Mouse (Mus musculus) lung, embryonic 14.5 days (tissue): ENCODE measurements at regions not wholly inside any gene's neighbourhood (a gene's known extent, or its start where the extent isn't known, plus 50 kb on each side); places are given as distances from the start of the nearest gene placed in this dataset.

Experiments
- ATAC-seq: fragments of 200-750 bp; cut with Nextera tagmentation; 2 replicates; pipeline ENCODE4 v1.8.0; 2017; ENCODE audit warnings: mild to moderate bottlenecking, moderate TSS enrichment, moderate library complexity; ENCODE audit not compliant: insufficient read depth
- DNase-seq: peaks from one replicate; pipeline ENCODE4 v3.0.0-alpha.2; 2015
- H3K27ac ChIP-seq: fragments of 300-500 bp; sonication (generic); 2 replicates; pipeline ENCODE4 v1.5.1; 2014; ENCODE audit warnings: low read depth, mild to moderate bottlenecking, moderate library complexity
- H3K27me3 ChIP-seq: fragments of 300-500 bp; sonication (generic); 2 replicates; pipeline ENCODE4 v1.6.1; 2014; ENCODE audit warnings: low read length, control low read depth; ENCODE audit not compliant: insufficient read depth
- H3K36me3 ChIP-seq: fragments of 300-500 bp; sonication (generic); 2 replicates; pipeline ENCODE4 v1.6.1; 2014; ENCODE audit warnings: control low read depth; ENCODE audit not compliant: insufficient read depth
- H3K4me1 ChIP-seq: fragments of 300-500 bp; sonication (generic); 2 replicates; pipeline ENCODE4 v1.6.1; 2014; ENCODE audit warnings: antibody characterized with exemption, control low read depth; ENCODE audit not compliant: insufficient read depth
- H3K4me2 ChIP-seq: fragments of 300-500 bp; sonication (generic); 2 replicates; pipeline ENCODE4 v1.6.1; 2014; ENCODE audit warnings: mild to moderate bottlenecking
- H3K4me3 ChIP-seq: fragments of 300-500 bp; sonication (generic); 2 replicates; pipeline ENCODE4 v1.5.1; 2014; ENCODE audit warnings: low read depth, low read length
- H3K9ac ChIP-seq: fragments of 300-500 bp; sonication (generic); 2 replicates; pipeline ENCODE4 v1.6.1; 2014
- H3K9me3 ChIP-seq: fragments of 300-500 bp; sonication (generic); 2 replicates; pipeline ENCODE4 v1.6.1; 2016; ENCODE audit warnings: low read depth, low read length, control low read depth
- CTCF ChIP-seq: IDR thresholded peaks from 2 replicates; pipeline ENCODE4 v1.5.1; 2016; ENCODE audit warnings: antibody characterized with exemption, low read depth
- WGBS: fragments of 180-500 bp; shearing (Covaris S2); extraction: QIAGEN DNeasy Blood & Tissue Kit; methylation state at CpG from one replicate; pipeline ENCODE4 v1.1.7; 2014; 5-methylcytosine and 5-hydroxymethylcytosine counted together

DNA sequence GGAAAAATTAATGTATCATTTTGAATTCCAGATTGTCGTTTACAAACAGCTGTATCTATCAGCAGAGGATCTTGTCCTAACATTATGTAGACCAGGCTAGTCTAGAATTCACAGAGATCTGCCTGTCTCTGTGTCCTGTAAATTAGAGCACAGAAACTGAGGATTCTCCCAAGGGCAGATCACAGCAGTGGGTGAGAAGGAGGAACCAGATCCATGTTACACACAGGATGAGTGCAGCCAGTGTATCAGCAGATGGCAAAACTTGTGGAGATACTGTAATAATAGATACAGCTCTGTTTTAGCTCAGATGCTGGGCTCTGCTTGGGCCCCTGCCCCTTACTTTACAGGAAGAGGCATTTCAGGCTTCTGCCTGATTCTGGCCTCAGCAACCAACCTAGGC lies 1384.0 kb upstream of the 1700008P02Rik start:
- H3K4me2 ChIP-seq: no peak overlapping the region
- H3K36me3 ChIP-seq: no peaks in the 10 kb centered on the region
- H3K9me3 ChIP-seq: no peaks in the 10 kb centered on the region
- no peaks in the 10 kb centered on the region for H3K27me3 ChIP-seq
- no peak for TF ChIP-seq CTCF
- H3K9ac ChIP-seq: no peak overlapping the region
- ATAC-seq: no peak
- WGBS: 88% methylated on average over 1 of the region's 1 CpGs
- H3K4me3 ChIP-seq: no peak overlapping the region
- H3K4me1 ChIP-seq: no peaks in the 10 kb centered on the region
- no peak for DNase-seq
- H3K27ac ChIP-seq: no peak overlapping the region

DNA sequence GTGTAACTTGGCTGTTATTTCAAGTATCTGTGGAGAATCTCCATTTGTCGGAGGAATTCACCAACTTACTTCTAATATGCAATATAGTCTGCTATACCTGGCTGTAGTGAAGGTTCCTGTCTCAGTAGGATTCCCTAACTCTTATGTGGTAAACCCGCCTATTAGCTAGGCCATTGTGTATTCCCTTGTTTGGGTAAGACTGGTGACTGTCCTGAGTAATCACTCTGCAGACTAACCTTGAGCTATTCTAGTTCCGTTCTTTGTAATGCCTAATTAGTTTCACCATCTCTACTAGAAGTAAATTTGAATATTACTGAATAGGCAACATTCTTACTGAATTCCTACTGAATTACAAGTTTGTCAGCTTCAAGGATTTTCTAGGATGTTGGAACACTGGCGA lies 1380.8 kb upstream of the 1700008P02Rik start:
- DNase-seq (no peak), ATAC-seq (no peak)
- WGBS: 89% methylated on average over 4 of the region's 4 CpGs
- no peak for TF ChIP-seq CTCF
- Histone ChIP-seq H3K4me1 (no peaks in the 10 kb centered on the region), H3K4me2 (no peak overlapping the region), H3K4me3 (no peak overlapping the region), H3K9ac (no peak overlapping the region), H3K27ac (no peak overlapping the region), H3K36me3 (no peaks in the 10 kb centered on the region), H3K27me3 (no peaks in the 10 kb centered on the region), H3K9me3 (no peaks in the 10 kb centered on the region)

DNA sequence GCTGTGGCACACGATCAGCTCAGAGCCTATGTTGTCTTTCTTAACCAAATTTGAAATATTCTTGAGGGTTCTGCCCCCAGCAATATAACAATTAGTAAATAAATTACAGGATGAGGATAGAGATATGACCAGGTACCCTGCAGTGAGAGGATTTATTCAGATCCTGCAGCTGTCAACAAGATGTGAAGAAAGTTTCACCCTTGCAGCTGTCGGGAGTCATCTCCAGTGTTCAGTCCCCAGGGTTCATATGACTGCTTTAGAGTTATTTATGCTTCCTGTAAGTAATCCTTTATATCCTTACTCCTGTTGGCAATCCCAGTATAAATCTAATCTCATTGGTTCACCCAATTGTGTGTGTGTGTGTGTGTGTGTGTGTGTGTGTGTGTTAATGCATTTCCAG lies 1372.1 kb upstream of the 1700008P02Rik start:
- no peak overlapping the region for H3K4me2 ChIP-seq
- no peak for ATAC-seq
- no peaks in the 10 kb centered on the region for H3K36me3 ChIP-seq
- H3K27me3 ChIP-seq: no peaks in the 10 kb centered on the region
- no peak for TF ChIP-seq CTCF
- H3K27ac ChIP-seq: no peak overlapping the region
- no peak overlapping the region for H3K4me3 ChIP-seq
- H3K9me3 ChIP-seq: no peaks in the 10 kb centered on the region
- DNase-seq: no peak
- 70% methylated on average over 2 of the region's 2 CpGs for WGBS
- H3K9ac ChIP-seq: no peak overlapping the region
- H3K4me1 ChIP-seq: no peaks in the 10 kb centered on the region

DNA sequence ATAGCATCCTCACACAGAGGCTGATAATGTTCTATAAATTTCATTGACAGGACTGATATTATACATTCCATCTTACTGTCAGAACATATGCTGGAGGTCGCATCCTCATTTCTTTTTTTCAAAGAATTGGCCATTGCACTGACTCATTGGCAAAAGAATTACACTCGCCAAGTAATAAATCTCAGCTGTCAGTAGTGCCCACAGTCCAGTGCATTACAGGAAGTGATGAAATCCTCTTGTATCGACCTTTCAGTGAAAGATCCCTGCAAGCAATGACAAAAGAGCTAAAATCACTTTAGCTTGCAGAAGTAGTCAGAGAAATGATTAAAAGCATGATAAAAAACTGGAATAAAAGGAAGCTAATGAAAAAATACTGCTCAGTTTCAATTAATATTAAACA lies 1353.0 kb upstream of the 1700008P02Rik start:
- WGBS: 55% methylated on average over 3 of the region's 3 CpGs
- no peak for DNase-seq
- H3K4me1 ChIP-seq: no peaks in the 10 kb centered on the region
- no peak overlapping the region for H3K4me3 ChIP-seq
- H3K9me3 ChIP-seq: no peaks in the 10 kb centered on the region
- no peak overlapping the region for H3K27ac ChIP-seq
- H3K9ac ChIP-seq: no peak overlapping the region
- no peak for TF ChIP-seq CTCF
- no peak for ATAC-seq
- no peaks in the 10 kb centered on the region for H3K27me3 ChIP-seq
- H3K4me2 ChIP-seq: no peak overlapping the region
- no peaks in the 10 kb centered on the region for H3K36me3 ChIP-seq

DNA sequence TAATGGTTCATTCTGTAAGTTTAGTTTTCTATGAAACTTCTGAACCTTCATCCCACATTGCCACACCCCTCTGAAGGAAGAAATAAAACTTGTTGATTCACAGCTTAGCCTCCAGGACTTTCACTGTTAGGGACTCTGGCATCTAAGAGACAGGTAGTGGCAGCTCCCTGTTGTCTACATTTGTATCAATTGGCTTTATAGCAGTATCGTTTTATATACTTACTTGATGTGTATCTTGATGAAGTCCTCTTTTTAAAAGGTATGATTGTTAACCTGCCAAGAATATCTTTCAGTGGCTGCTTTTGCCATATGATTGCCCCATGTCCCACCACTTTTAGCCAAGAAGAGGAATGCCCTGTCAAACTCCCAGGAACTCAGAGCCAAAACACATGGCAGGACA lies 1333.7 kb upstream of the 1700008P02Rik start:
- ATAC-seq (no peak), DNase-seq (no peak)
- WGBS: 89% methylated on average over 1 of the region's 1 CpGs
- Histone ChIP-seq H3K4me2 (no peak overlapping the region), H3K4me3 (no peak overlapping the region), H3K36me3 (no peaks in the 10 kb centered on the region), H3K4me1 (no peaks in the 10 kb centered on the region), H3K27ac (no peak overlapping the region), H3K9ac (no peak overlapping the region), H3K27me3 (no peaks in the 10 kb centered on the region), H3K9me3 (no peaks in the 10 kb centered on the region)
- no peak for TF ChIP-seq CTCF

DNA sequence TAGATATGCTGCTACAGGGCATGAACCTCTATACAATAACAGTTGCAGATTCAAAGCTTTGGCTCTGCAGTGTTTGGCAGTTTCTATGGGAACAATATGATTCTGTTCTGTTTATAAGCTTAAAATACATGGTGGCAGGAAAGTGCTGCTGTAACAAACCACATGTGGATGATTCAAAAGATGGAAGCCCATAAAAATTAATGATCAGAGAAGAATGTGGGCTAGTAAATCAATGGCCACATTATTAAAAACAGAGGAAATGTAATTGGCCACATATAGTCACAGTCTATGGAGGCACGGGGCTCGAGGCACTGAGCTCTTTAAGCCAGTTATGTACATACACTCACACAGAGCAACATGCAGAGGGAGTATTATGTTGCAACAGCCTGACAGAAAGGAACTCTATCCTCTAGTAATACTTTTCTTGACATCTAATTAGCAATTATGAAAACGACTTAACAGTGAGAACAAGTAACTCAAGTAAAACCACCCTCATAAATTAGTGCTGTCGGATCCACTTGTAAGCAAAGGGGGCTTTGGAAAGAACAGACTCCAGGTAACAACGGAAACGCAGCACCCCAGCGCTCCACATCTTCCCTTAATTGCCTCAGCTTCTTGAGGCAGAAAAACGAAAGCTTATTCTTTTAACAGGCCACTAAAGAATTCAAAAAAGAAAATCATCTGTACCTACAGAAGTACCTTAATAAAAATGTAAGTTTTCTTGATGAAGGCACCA lies 1323.6 kb upstream of the 1700008P02Rik start:
- DNase-seq (no peak), ATAC-seq (no peak)
- no peak overlapping the region for H3K4me3 ChIP-seq
- H3K4me1 ChIP-seq: no peaks in the 10 kb centered on the region
- no peak overlapping the region for H3K4me2 ChIP-seq
- no peak overlapping the region for H3K9ac ChIP-seq
- no peaks in the 10 kb centered on the region for H3K36me3 ChIP-seq
- no peak for TF ChIP-seq CTCF
- no peak overlapping the region for H3K27ac ChIP-seq
- WGBS: 55% methylated on average over 8 of the region's 8 CpGs
- H3K9me3 ChIP-seq: no peaks in the 10 kb centered on the region
- no peaks in the 10 kb centered on the region for H3K27me3 ChIP-seq
